Mouse (Mus musculus): ENCODE measurements around the gene Thrap3. TPM values are rescaled to one million over a fixed set of nuclear protein-coding genes. Genes with fewer than 3 reads are reported as not detected.
"Not testable (repeated sequence)": the region's sequence is repeated elsewhere in the genome, so short reads cannot be mapped to it uniquely, and the experiment has no call there.

The Thrap3 gene
- polyA plus RNA-seq, 1 experiment from 2014 or later: 244 TPM

DNA sequence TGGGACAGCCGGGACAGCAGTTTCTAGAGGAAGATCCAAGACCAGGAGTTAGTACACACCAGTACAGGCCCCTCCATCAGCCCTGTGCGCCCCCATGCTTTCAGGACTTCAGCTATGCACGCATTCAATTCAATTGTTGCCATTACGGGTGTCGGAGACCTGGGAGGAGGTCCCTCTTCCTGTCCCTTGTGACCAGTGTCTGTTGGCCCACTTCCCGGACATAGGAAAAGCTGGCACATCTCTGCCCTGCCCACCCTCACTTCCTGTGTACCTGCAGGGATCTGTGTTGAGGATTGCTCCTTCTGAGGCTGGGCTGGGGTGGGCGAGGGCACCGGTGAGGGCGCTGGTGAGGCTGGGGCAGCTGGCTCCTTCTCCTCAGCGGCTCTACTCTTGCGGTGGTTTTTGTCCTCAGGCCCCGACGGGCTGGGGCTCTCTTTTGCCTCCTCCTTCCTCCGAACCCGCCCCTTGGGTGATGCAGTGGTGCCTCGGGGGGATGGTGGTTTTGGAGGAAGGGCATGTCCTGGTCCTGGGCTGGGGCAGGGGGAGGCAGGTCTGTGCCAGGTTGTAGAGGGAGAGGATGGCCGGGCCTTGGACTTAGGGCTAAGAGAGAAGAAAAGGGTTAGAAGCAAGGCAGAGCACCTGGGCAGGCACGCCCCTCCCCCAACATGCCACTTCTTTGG is 32.1 kb upstream of the Thrap3 start:
- no peak for DNase-seq (ENCODE audit: low spot score)

GRCm38 (mm10) chr4:126233676-126234308 is 31.2 kb upstream of the Thrap3 start:
- H3K27me3 ChIP-seq (ENCODE audit: low read depth, poor library complexity, severe bottlenecking): no peaks in the 10 kb centered on the region
- no peak overlapping the region for H3K27ac ChIP-seq (replicated peaks)
- no peaks in the 10 kb centered on the region for H3K9me3 ChIP-seq (replicated peaks)
- H3K36me3 ChIP-seq: peaks cover 91% of the 10 kb centered on the region
- 92% methylated on average over 29 of the region's 29 CpGs for WGBS
- peaks cover 23% of the 10 kb centered on the region for H3K4me1 ChIP-seq
- no peak overlapping the region for H3K4me3 ChIP-seq
- no peak for DNase-seq (ENCODE audit: low spot score)

More for the DNA sequence above, 32.1 kb upstream of the Thrap3 start:
- H3K4me1 ChIP-seq: peaks cover 23% of the 10 kb centered on the region
- 91% methylated on average over 18 of the region's 18 CpGs for WGBS
- H3K4me3 ChIP-seq: no peak overlapping the region
- H3K27ac ChIP-seq (replicated peaks): no peak overlapping the region
- no peaks in the 10 kb centered on the region for H3K9me3 ChIP-seq (replicated peaks)
- peaks cover 100% of the 10 kb centered on the region for H3K36me3 ChIP-seq
- no peaks in the 10 kb centered on the region for H3K27me3 ChIP-seq (ENCODE audit: low read depth, poor library complexity, severe bottlenecking)

DNA sequence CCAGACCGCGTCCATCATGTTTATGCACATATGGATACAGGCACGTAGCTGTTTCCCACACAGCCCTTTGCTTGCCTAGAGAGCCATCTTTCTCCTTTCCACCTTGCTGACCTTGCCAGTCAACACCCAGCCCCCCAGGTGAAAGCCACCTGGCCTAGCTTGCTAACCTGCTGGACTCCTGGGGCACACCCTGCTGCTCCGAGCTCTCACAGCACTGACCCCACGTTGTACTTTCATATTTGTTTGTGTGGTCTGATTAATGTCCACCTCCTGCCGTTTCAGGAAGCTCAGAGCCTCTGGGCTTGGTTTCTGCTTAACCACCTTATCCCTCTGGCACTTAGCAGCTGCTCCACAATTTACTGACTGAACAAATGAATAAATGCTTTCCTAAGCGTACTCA is 27.3 kb upstream of the Thrap3 start:
- peaks cover 52% of the 10 kb centered on the region for H3K36me3 ChIP-seq
- peaks cover 21% of the 10 kb centered on the region for H3K4me1 ChIP-seq
- no peak for DNase-seq (ENCODE audit: low spot score)
- no peak overlapping the region for H3K4me3 ChIP-seq
- no peaks in the 10 kb centered on the region for H3K9me3 ChIP-seq (replicated peaks)
- 82% methylated on average over 7 of the region's 7 CpGs for WGBS
- no peaks in the 10 kb centered on the region for H3K27me3 ChIP-seq (ENCODE audit: low read depth, poor library complexity, severe bottlenecking)
- H3K27ac ChIP-seq (replicated peaks): no peak overlapping the region

GRCm38 (mm10) chr4:126228144-126228543 is 25.6 kb upstream of the Thrap3 start:
- no peaks in the 10 kb centered on the region for H3K9me3 ChIP-seq (replicated peaks)
- no peak for DNase-seq (ENCODE audit: low spot score)
- H3K27me3 ChIP-seq (ENCODE audit: low read depth, poor library complexity, severe bottlenecking): no peaks in the 10 kb centered on the region
- no peak overlapping the region for H3K4me3 ChIP-seq
- peaks cover 35% of the 10 kb centered on the region for H3K36me3 ChIP-seq
- H3K4me1 ChIP-seq: peaks cover 21% of the 10 kb centered on the region
- WGBS: 32% methylated on average over 5 of the region's 5 CpGs
- H3K27ac ChIP-seq (replicated peaks): no peak overlapping the region

GRCm38 (mm10) chr4:126227077-126227761 is 24.7 kb upstream of the Thrap3 start:
- WGBS: 12% methylated on average over 18 of the region's 18 CpGs
- Histone ChIP-seq H3K4me3 (peak overlapping the region; percentile 37), H3K27me3 (ENCODE audit: low read depth, poor library complexity, severe bottlenecking) (no peaks in the 10 kb centered on the region)

GRCm38 (mm10) chr4:126226640-126227039 is 24.1 kb upstream of the Thrap3 start:
- no peak for DNase-seq (ENCODE audit: low spot score)
- 62% methylated on average over 12 of the region's 12 CpGs for WGBS
- peaks cover 20% of the 10 kb centered on the region for H3K36me3 ChIP-seq
- no peaks in the 10 kb centered on the region for H3K9me3 ChIP-seq (replicated peaks)
- H3K4me1 ChIP-seq: peaks cover 21% of the 10 kb centered on the region
- H3K4me3 ChIP-seq: peak overlapping the region; percentile 37; the same call in 1 of the 2 replicates
- H3K27me3 ChIP-seq (ENCODE audit: low read depth, poor library complexity, severe bottlenecking): no peaks in the 10 kb centered on the region
- no peak overlapping the region for H3K27ac ChIP-seq (replicated peaks)

More at GRCm38 (mm10) chr4:126227077-126227761, 24.7 kb upstream of the Thrap3 start:
- H3K36me3 ChIP-seq: peaks cover 26% of the 10 kb centered on the region
- no peak overlapping the region; the same call in 1 of the 2 replicates for H3K27ac ChIP-seq (replicated peaks)
- H3K4me1 ChIP-seq: peaks cover 21% of the 10 kb centered on the region
- peak; percentile 86 for DNase-seq (ENCODE audit: low spot score)
- H3K9me3 ChIP-seq (replicated peaks): no peaks in the 10 kb centered on the region

GRCm38 (mm10) chr4:126222631-126223030 is 20.1 kb upstream of the Thrap3 start:
- Histone ChIP-seq H3K36me3 (no peaks in the 10 kb centered on the region), H3K27ac (replicated peaks) (no peak overlapping the region), H3K4me3 (no peak overlapping the region), H3K27me3 (ENCODE audit: low read depth, poor library complexity, severe bottlenecking) (no peaks in the 10 kb centered on the region), H3K4me1 (peaks cover 7% of the 10 kb centered on the region), H3K9me3 (replicated peaks) (0 out of 2 replicates have a peak, but pooled peaks cover 4% of the 10 kb centered on the region)
- no peak for DNase-seq (ENCODE audit: low spot score)
- 89% methylated on average over 11 of the region's 11 CpGs for WGBS

DNA sequence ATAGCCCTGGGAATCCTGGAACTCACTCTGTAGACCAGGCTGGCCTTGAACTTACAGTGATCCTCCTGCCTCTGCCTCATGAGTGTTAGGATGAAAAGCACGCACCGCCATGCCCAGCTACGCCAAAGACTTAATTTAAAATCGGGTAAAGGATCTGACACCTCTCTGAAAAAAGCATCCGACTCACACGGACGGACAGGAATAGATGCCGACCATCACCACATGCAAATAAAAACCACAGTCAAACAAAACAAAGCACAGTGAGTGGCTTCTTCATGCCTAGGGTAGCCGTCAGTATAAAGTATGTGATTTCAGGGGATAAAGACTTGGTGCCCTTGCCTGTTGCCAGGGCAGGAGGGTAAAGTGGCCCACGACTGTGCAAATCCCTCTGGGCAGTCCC is 17.5 kb upstream of the Thrap3 start:
- 0 out of 2 replicates have a peak, but pooled peaks cover 4% of the 10 kb centered on the region for H3K9me3 ChIP-seq (replicated peaks)
- WGBS: 93% methylated on average over 10 of the region's 10 CpGs
- no peak overlapping the region for H3K27ac ChIP-seq (replicated peaks)
- no peaks in the 10 kb centered on the region for H3K27me3 ChIP-seq (ENCODE audit: low read depth, poor library complexity, severe bottlenecking)
- H3K36me3 ChIP-seq: no peaks in the 10 kb centered on the region
- DNase-seq (ENCODE audit: low spot score): no peak
- no peak overlapping the region for H3K4me3 ChIP-seq
- H3K4me1 ChIP-seq: no peaks in the 10 kb centered on the region

- not testable (repeated sequence) for DNase-seq (ENCODE audit: low spot score); H3K4me3 ChIP-seq; H3K36me3 ChIP-seq; H3K27me3 ChIP-seq (ENCODE audit: low read depth, poor library complexity, severe bottlenecking); H3K4me1 ChIP-seq; H3K9me3 ChIP-seq (replicated peaks); H3K27ac ChIP-seq (replicated peaks)
- WGBS: 66% methylated on average over 3 of the region's 3 CpGs
Measured at GRCm38 (mm10) chr4:126219540-126219939, 17.0 kb upstream of the Thrap3 start.

- Histone ChIP-seq H3K27ac (replicated peaks) (no peak overlapping the region), H3K27me3 (ENCODE audit: low read depth, poor library complexity, severe bottlenecking) (no peaks in the 10 kb centered on the region), H3K4me1 (no peaks in the 10 kb centered on the region), H3K9me3 (replicated peaks) (0 out of 2 replicates have a peak, but pooled peaks cover 4% of the 10 kb centered on the region), H3K36me3 (no peaks in the 10 kb centered on the region), H3K4me3 (no peak overlapping the region)
- DNase-seq (ENCODE audit: low spot score): no peak
- 87% methylated on average over 6 of the region's 6 CpGs for WGBS
Measured at GRCm38 (mm10) chr4:126217771-126218170, 15.2 kb upstream of the Thrap3 start.

- 62% methylated on average over 6 of the region's 6 CpGs for WGBS
- H3K4me1 ChIP-seq: peaks cover 14% of the 10 kb centered on the region
Measured at GRCm38 (mm10) chr4:126207081-126207480, 4.5 kb upstream of the Thrap3 start.

GRCm38 (mm10) chr4:126205386-126205785 is 2.8 kb upstream of the Thrap3 start:
- Histone ChIP-seq H3K27me3 (ENCODE audit: low read depth, poor library complexity, severe bottlenecking) (no peaks in the 10 kb centered on the region), H3K36me3 (peaks cover 4% of the 10 kb centered on the region), H3K27ac (replicated peaks) (no peak overlapping the region), H3K4me3 (no peak overlapping the region), H3K9me3 (replicated peaks) (no peaks in the 10 kb centered on the region), H3K4me1 (peaks cover 24% of the 10 kb centered on the region)
- DNase-seq (ENCODE audit: low spot score): no peak
- WGBS: 79% methylated on average over 1 of the region's 1 CpGs

More at GRCm38 (mm10) chr4:126207081-126207480, 4.5 kb upstream of the Thrap3 start:
- H3K27ac ChIP-seq (replicated peaks): no peak overlapping the region
- no peak overlapping the region for H3K4me3 ChIP-seq
- no peak for DNase-seq (ENCODE audit: low spot score)
- H3K9me3 ChIP-seq (replicated peaks): no peaks in the 10 kb centered on the region
- no peaks in the 10 kb centered on the region for H3K27me3 ChIP-seq (ENCODE audit: low read depth, poor library complexity, severe bottlenecking)
- H3K36me3 ChIP-seq: no peaks in the 10 kb centered on the region

All from midbrain, embryonic 10.5 days (tissue).